Mouse (Mus musculus) forebrain, embryonic 13.5 days (tissue): ENCODE measurements around the gene Gm43720. TPM values are rescaled to one million over a fixed set of nuclear protein-coding genes. Genes with fewer than 3 reads are reported as not detected.

Experiments
- ATAC-seq: fragments of 200-750 bp; cut with Nextera tagmentation; 2 replicates; pipeline ENCODE4 v1.8.0; 2017
- H3K27ac ChIP-seq: fragments of 300-500 bp; sonication (generic); 2 replicates; pipeline ENCODE4 v1.5.1; 2015; ENCODE audit warnings: inconsistent platforms, mild to moderate bottlenecking, moderate library complexity
- H3K27me3 ChIP-seq: fragments of 300-500 bp; sonication (generic); 2 replicates; pipeline ENCODE4 v1.6.1; 2015; ENCODE audit warnings: mild to moderate bottlenecking, inconsistent platforms
- H3K36me3 ChIP-seq: fragments of 300-500 bp; sonication (generic); 2 replicates; pipeline ENCODE4 v1.6.1; 2015; ENCODE audit warnings: mild to moderate bottlenecking, inconsistent platforms; ENCODE audit not compliant: poor library complexity, severe bottlenecking
- H3K4me1 ChIP-seq: fragments of 300-500 bp; sonication (generic); 2 replicates; pipeline ENCODE4 v1.6.1; 2015; ENCODE audit warnings: inconsistent platforms
- H3K4me2 ChIP-seq: fragments of 300-500 bp; sonication (generic); 2 replicates; pipeline ENCODE4 v1.6.1; 2015; ENCODE audit warnings: inconsistent platforms, mild to moderate bottlenecking, moderate library complexity
- H3K4me3 ChIP-seq: fragments of 300-500 bp; sonication (generic); 2 replicates; pipeline ENCODE4 v1.5.1; 2015; ENCODE audit warnings: mild to moderate bottlenecking, inconsistent platforms
- H3K9ac ChIP-seq: fragments of 300-500 bp; sonication (generic); 2 replicates; pipeline ENCODE4 v1.6.1; 2015; ENCODE audit warnings: mild to moderate bottlenecking, inconsistent platforms
- H3K9me3 ChIP-seq: fragments of 300-500 bp; sonication (generic); replicated peaks from 2 replicates; pipeline ENCODE4 v1.6.1; 2016; ENCODE audit warnings: inconsistent platforms
- WGBS: fragments of 180-500 bp; shearing (Covaris S2); methylation state at CpG from one replicate; pipeline ENCODE4 v1.1.7; 2015; 5-methylcytosine and 5-hydroxymethylcytosine counted together
- polyA plus RNA-seq: library from polyadenylated mRNA; unstranded; fragments of >200 nt; fragmentation: Nextera tagmentation; extraction: Ambion mirVana; gene quantifications from 2 replicates; pipeline ENCODE4 v1.2.1, GENCODE M21; 2015

Gene Gm43720
- polyA plus RNA-seq, 1 experiment from 2014 or later: 0.09 TPM

DNA sequence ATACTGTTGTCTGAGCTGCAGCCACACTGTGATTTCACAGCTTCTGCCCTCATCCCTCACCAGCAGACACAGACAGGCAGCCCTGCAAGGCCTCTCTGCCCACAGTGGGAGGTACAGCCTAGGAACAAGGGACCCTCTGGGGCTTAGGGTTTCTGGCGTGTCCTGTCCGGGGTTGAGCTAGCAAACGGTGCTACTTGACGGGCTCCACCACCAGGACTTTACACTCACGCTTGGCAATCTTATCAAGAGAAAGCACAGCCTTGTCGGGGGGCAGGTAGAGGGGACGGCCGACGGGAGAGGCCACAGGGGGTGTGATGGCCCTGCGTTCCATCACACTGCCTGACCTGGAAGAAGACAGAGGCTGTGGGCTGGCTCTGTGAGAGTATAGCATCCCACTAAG lies 19.7 kb downstream of the Gm43720 start:
- 86% methylated on average over 10 of the region's 10 CpGs for WGBS
- Histone ChIP-seq H3K9ac (no peak overlapping the region), H3K4me3 (no peak overlapping the region), H3K4me2 (no peak overlapping the region), H3K9me3 (no peaks in the 10 kb centered on the region), H3K4me1 (peaks cover 35% of the 10 kb centered on the region), H3K36me3 (peaks cover 50% of the 10 kb centered on the region), H3K27me3 (no peaks in the 10 kb centered on the region), H3K27ac (no peak overlapping the region)
- ATAC-seq: no peak

DNA sequence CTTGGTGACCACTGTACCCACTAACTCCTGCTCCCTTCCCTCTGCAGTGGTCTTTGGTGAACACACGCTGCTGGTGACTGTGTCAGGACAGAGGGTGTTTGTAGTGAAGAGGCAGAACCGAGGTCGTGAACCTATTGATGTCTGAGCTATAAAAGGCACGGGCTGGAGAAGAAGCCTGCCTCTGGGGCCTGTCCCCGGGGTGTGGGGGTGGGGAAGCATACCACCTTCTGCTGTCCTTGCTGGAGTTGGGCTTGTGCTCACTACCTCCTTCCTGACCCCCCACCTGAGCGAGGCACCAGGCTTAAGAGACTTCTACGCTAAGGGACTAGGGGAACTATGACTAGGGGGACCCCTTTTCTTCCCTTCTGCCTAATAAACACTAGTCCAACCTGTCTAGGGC lies 20.8 kb downstream of the Gm43720 start:
- Histone ChIP-seq H3K4me1 (peaks cover 29% of the 10 kb centered on the region), H3K4me2 (no peak overlapping the region), H3K27me3 (no peaks in the 10 kb centered on the region), H3K9ac (no peak overlapping the region), H3K27ac (no peak overlapping the region), H3K36me3 (peaks cover 50% of the 10 kb centered on the region), H3K9me3 (no peaks in the 10 kb centered on the region), H3K4me3 (no peak overlapping the region)
- no peak for ATAC-seq
- 82% methylated on average over 7 of the region's 7 CpGs for WGBS

DNA sequence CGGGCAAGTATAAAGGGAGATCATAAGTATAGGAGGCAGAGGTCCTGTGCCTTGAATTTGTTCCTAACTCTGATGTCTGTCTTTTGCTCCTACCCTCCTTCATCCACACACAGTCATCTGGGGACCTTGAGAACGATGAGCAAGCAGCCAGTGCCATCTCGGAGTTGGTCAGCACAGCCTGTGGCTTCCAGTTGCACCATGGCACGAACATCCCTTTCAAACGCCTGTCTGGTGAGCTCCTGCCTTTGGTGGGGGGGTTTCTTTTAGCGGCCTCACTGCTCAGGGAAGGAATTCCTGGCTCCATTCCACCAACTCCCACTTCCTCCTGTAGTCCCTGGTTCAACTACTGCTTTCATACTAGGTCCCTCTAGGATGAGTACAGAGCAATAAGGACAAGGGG lies 21.2 kb downstream of the Gm43720 start:
- ATAC-seq: no peak
- 91% methylated on average over 6 of the region's 6 CpGs for WGBS
- Histone ChIP-seq H3K4me3 (no peak overlapping the region), H3K4me2 (no peak overlapping the region), H3K9ac (no peak overlapping the region), H3K36me3 (peaks cover 50% of the 10 kb centered on the region), H3K27ac (no peak overlapping the region), H3K9me3 (no peaks in the 10 kb centered on the region), H3K27me3 (no peaks in the 10 kb centered on the region), H3K4me1 (peaks cover 29% of the 10 kb centered on the region)

DNA sequence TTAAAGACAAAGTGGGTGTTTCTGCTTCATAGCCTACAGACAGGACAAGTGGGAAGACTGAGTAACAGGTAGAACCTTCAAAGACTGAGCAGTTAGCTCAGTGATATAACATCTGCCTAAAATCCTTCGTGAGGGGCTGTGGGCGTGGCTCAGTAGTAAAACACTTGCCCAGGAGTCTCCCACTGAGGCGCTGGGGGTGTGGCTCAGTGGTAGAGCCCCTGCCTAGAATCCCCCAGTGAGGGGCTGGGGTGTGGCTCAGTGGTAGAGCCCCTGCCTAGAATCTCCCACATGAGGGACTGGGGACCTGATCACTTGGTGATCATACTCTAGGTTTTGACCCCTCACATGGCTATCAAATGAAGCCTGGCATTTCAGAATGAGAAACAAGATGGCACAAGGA lies 21.7 kb downstream of the Gm43720 start:
- H3K27me3 ChIP-seq: no peaks in the 10 kb centered on the region
- peaks cover 50% of the 10 kb centered on the region for H3K36me3 ChIP-seq
- H3K4me3 ChIP-seq: no peak overlapping the region
- H3K27ac ChIP-seq: no peak overlapping the region
- H3K9ac ChIP-seq: no peak overlapping the region
- no peaks in the 10 kb centered on the region for H3K9me3 ChIP-seq
- no peak for ATAC-seq
- no peak overlapping the region for H3K4me2 ChIP-seq
- H3K4me1 ChIP-seq: peaks cover 26% of the 10 kb centered on the region
- WGBS: 90% methylated on average over 3 of the region's 3 CpGs

DNA sequence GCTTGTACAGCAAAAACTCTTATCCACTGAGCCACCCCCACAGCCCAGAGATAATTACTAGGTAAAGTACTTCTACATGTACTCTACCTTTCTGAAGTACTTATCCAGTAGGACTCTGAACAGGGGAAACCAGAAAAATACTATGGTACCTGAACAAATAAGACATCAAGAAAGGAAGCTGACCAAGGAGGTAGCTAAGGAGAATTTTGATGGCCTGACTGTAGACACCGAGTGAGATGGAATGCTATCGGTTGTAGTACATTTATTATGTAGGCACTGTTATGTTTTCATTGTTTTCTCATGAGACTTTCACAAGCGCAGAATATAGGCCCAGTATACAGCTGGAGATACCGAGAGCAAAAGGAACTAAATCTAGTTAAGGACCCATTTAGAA lies 22.2 kb downstream of the Gm43720 start:
- 95% methylated on average over 4 of the region's 4 CpGs for WGBS
- H3K4me2 ChIP-seq: no peak overlapping the region
- H3K36me3 ChIP-seq: peaks cover 50% of the 10 kb centered on the region
- H3K27me3 ChIP-seq: no peaks in the 10 kb centered on the region
- H3K4me1 ChIP-seq: peaks cover 21% of the 10 kb centered on the region
- no peak overlapping the region for H3K4me3 ChIP-seq
- ATAC-seq: no peak
- no peak overlapping the region for H3K27ac ChIP-seq
- no peaks in the 10 kb centered on the region for H3K9me3 ChIP-seq
- H3K9ac ChIP-seq: no peak overlapping the region

DNA sequence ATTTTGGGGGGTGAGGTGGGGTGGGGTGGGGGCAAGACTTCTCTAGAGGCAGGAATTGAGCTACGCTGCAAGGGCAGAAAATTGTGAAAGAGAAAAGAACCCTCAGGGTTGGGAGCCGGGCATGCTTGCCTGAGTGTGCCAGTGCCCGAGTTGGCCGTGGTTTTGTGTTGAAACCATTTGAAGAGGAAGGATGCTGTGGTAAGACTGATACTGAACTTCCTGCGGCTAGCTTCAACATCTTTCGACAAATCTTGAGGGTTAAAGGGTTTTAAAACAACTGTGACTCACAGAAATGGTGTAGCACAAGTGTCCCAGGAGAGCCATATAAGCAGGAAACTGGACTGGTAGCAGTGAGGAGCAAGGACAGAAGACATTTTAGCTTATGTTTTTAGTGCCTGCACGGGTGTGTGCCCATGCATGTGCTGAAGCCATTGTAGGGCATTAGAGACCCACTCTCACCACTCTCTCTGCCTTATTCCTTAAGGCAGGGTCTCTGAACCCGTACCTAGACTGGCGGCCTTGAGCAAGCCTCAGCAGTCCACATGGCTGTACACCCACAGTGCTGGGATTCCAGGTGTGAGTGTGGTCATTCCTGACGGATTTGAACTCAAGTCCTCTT lies 22.7 kb downstream of the Gm43720 start:
- H3K36me3 ChIP-seq: peaks cover 45% of the 10 kb centered on the region
- no peak overlapping the region for H3K27ac ChIP-seq
- 88% methylated on average over 10 of the region's 10 CpGs for WGBS
- H3K4me1 ChIP-seq: peaks cover 16% of the 10 kb centered on the region
- H3K9ac ChIP-seq: no peak overlapping the region
- no peak for ATAC-seq
- peak overlapping the region; percentile 80; the same call in 1 of the 2 replicates for H3K4me2 ChIP-seq
- no peak overlapping the region for H3K4me3 ChIP-seq
- H3K27me3 ChIP-seq: no peaks in the 10 kb centered on the region
- no peaks in the 10 kb centered on the region for H3K9me3 ChIP-seq

DNA sequence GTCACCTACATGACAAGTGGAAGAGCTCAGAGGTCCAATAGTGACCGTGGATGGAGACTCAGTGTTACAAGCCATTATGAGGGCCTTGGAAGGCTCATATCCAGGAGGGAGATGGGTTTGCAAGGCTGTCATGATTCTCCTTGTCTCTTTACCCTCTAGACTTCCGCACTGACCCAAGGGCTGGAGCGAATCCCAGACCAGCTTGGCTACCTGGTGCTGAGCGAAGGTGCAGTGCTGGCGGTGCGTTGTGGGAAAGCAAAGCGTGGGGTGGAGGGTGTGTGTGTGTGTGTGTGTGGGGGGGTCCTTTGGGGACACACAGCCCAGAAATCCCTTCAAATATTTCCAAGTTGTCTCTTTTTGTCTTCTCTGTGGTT lies 23.7 kb downstream of the Gm43720 start:
- WGBS: 21% methylated on average over 7 of the region's 7 CpGs
- Histone ChIP-seq H3K9me3 (no peaks in the 10 kb centered on the region), H3K9ac (peak overlapping the region; percentile 78), H3K4me2 (peak overlapping the region; percentile 80), H3K27ac (peak overlapping the region; percentile 79), H3K27me3 (no peaks in the 10 kb centered on the region), H3K4me3 (peak overlapping the region; percentile 68), H3K36me3 (peaks cover 35% of the 10 kb centered on the region), H3K4me1 (peaks cover 14% of the 10 kb centered on the region)
- ATAC-seq: peak; percentile 7; the same call in 1 of the 2 replicates

DNA sequence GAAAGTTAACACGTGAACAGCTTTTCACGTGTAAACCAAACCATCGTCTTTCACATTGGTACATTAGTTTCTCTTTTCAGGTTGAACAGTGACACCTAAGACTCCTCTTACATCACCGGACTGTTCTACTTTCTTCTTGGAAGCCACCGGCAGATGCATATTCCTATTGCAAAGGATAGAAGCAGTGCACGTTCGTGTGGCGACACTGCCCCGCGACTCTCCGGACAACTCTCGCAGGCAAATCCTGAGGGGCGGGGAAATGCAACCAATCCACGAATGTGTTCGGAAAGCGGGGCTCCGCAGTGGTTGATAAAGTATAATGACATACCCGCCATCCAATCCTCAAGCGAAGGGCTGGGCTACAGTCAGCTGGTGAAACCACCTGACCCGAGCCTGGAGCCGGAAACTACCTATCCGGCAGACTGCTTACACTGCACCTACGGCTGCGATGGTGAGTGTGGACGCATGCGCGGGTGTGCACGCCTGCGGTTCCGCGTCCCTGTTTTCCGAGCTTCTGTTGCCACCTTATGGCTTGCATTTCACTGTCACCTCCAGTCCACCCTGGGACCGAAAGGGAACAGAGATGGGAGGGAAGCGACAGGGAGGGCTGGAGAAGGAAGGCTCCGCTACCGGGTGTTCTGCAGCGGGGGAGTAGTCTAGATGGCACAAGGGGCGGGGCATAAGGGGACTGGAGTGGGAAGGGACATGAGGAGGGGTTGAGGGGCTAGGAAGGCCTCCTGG lies 24.2 kb downstream of the Gm43720 start, which contains the start of gene Lamtor4:
Lamtor4 (plus strand) TSS at position 130 of the 741 bp plus-strand sequence.
- Histone ChIP-seq H3K27me3 (no peaks in the 10 kb centered on the region), H3K4me3 (peak within 1 kb of the TSS; percentile 68), H3K4me2 (peak within 1 kb of the TSS; percentile 80), H3K27ac (peak within 1 kb of the TSS; percentile 79), H3K9me3 (no peaks in the 10 kb centered on the region), H3K36me3 (peaks cover 30% of the 10 kb centered on the region), H3K4me1 (peaks cover 14% of the 10 kb centered on the region), H3K9ac (peak within 1 kb of the TSS; percentile 78)
- WGBS: under 1% methylated on average over 38 of the region's 38 CpGs
- peak; percentile 100 for ATAC-seq

DNA sequence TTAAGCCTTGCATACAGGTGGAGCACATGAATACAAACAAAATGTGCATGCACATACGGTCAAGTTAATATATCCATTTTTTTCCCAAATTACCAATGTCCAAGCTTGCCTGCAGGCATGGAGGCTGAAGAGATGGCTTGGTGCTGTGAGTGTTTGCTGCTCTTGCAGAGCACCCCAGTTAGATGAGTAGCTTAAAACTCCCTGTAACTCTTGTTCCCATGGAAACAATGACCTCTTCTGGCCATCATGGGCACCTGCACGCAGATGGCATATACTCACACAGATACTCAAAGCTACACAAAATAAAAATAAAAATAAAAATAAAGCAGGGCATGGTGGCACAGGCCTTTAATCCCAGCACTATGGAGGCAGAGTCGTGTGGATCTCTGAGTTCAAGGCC lies 26.7 kb downstream of the Gm43720 start:
- WGBS: 86% methylated on average over 3 of the region's 3 CpGs

DNA sequence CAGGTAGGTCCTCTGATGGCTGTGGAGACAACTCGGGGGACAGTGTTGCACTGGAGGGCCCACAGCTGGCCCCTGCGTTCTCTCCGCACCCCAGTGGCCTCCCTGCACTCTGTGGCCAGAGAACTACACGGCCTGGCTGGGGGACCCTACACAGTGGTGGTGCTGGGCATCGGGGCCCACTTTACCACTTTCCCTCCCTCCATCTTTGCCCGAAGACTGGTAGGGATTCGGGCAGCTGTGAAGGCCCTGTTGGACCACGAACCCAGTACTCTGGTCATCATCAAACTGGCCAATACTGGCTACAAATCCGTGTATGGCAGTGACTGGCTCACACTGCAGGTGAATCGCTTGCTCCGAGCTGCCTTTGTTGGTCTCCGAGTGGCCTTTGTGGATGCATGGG lies 28.6 kb downstream of the Gm43720 start:
- Histone ChIP-seq H3K9ac (no peak overlapping the region), H3K9me3 (no peaks in the 10 kb centered on the region), H3K27ac (no peak overlapping the region), H3K27me3 (no peaks in the 10 kb centered on the region), H3K4me2 (no peak overlapping the region), H3K36me3 (no peaks in the 10 kb centered on the region), H3K4me1 (peaks cover 9% of the 10 kb centered on the region), H3K4me3 (no peak overlapping the region)
- ATAC-seq: no peak
- WGBS: 84% methylated on average over 12 of the region's 12 CpGs

More for the DNA sequence above, 26.7 kb downstream of the Gm43720 start:
- no peak overlapping the region for H3K4me2 ChIP-seq
- no peak overlapping the region for H3K27ac ChIP-seq
- peaks cover 14% of the 10 kb centered on the region for H3K4me1 ChIP-seq
- peaks cover 5% of the 10 kb centered on the region for H3K36me3 ChIP-seq
- H3K27me3 ChIP-seq: no peaks in the 10 kb centered on the region
- no peak for ATAC-seq
- H3K9ac ChIP-seq: no peak overlapping the region
- H3K4me3 ChIP-seq: no peak overlapping the region
- no peaks in the 10 kb centered on the region for H3K9me3 ChIP-seq

DNA sequence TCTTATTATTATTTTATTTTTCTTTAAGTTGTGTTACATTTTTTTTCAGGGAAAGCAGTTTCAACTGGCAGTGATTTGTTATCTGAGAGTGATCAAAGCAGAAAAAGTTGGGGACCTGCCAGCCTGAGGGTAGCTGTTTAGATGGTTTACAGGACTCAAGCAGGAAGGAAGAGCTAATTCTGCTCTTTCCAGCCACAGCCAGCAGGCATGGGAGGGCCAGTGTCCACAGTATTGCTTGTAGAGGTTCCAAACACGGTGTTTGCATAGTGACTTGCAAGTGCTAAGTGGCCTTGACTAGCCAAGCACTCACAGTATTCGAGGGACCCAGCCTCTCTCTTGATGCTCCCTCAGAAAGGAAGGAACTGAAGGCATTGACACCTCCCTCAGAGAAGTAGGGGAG lies 38.2 kb downstream of the Gm43720 start:
- 53% methylated on average over 2 of the region's 2 CpGs for WGBS
- ATAC-seq: no peak
- Histone ChIP-seq H3K4me2 (no peak overlapping the region), H3K27me3 (no peaks in the 10 kb centered on the region), H3K36me3 (no peaks in the 10 kb centered on the region), H3K27ac (no peak overlapping the region), H3K4me3 (no peak overlapping the region), H3K9ac (no peak overlapping the region), H3K9me3 (no peaks in the 10 kb centered on the region), H3K4me1 (no peaks in the 10 kb centered on the region)

DNA sequence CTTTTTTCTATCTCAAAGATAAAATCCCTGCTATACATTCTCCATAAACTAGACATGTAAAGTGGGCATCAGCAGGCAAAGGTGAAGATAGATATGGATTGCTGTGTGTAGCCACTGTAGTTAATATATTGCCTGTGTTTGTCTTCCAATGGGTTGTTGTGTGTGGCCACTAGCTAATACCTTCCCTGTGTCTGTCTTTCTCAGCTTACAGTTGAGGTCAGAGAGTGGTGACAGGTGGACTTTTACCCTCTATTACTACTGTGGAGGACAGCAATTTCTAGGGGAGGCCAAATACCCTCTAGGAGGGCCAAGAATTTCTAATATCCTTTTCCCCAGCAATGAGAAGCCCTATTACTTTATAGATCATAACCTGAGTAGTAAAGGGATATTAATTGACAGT lies 45.5 kb downstream of the Gm43720 start:
- Histone ChIP-seq H3K36me3 (no peaks in the 10 kb centered on the region), H3K4me2 (no peak overlapping the region), H3K9ac (no peak overlapping the region), H3K9me3 (no peaks in the 10 kb centered on the region), H3K27ac (no peak overlapping the region), H3K4me3 (no peak overlapping the region), H3K27me3 (no peaks in the 10 kb centered on the region), H3K4me1 (no peaks in the 10 kb centered on the region)
- ATAC-seq: no peak
